Mouse (Mus musculus): ENCODE results near the gene Ccdc36. TPM values are rescaled to one million over a fixed set of nuclear protein-coding genes. Genes with fewer than 3 reads are reported as not detected.

Ccdc36 gene
- total and polyA plus RNA-seq, 2 experiments from 2014 or later = 1.2 to 1.7 TPM

DNA sequence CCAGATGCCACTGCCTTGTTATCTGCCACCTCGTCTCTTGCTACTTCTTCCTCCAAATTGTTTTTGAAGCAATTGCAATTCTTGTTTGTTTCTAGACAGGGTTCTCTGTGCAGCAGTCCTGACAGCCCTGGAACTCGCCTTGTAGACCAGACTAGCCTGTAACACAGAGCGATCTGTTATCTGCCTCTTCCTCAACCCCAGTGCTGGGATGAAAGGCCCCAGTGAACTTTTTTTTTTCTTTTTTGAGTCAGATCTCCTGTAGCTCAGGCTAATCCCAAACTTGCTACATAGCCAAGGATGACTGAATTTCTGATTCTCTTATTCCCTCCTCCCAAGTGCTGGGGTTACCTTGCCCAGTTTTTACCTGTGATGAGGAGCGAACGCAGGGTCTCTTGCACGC, 26.1 kb upstream of the Ccdc36 start:
- Histone ChIP-seq H3K4me2 (ENCODE audit: low read depth, low read length) (no peak overlapping the region), H3K4me1 (ENCODE audit: insufficient read depth, low read length) (peaks cover 26% of the 10 kb centered on the region), H3K27ac (no peak overlapping the region), H3K27me3 (ENCODE audit: insufficient read depth, low read length) (no peaks in the 10 kb centered on the region), H3K4me3 (ENCODE audit: low read length) (no peak overlapping the region), H3K9ac (replicated peaks; ENCODE audit: low read length) (no peak overlapping the region), H3K9me3 (ENCODE audit: low read length) (no peaks in the 10 kb centered on the region), H3K36me3 (ENCODE audit: insufficient read depth, low read length) (no peaks in the 10 kb centered on the region)
- no peak for TF ChIP-seq CTCF (IDR thresholded peaks at IDR 0.05; ENCODE audit: low read depth)
- DNase-seq (ENCODE audit: low spot score) (no peak), ATAC-seq (no peak)
- 86% methylated on average over 6 of the region's 6 CpGs for WGBS

DNA sequence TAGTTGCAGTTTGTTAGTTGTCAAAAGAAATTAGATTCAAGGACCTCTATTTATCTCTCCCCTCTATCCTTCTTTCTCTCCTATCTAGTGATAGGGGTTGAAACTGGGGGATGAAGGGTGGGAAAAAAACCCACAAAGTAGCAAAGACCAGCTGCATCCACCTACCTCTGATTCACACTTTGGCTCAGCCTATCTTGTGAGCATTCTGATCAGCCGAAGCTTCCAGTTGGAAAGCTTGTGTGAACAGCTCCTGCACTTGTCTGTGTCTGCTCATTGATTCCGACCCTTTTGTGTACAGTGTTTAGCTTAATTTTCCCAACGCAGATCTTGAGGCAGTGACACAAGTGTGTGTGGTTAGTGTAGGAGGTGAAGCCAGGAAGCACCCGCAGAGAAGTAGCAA, 25.2 kb upstream of the Ccdc36 start:
- no peak for TF ChIP-seq CTCF (IDR thresholded peaks at IDR 0.05; ENCODE audit: low read depth)
- H3K4me1 ChIP-seq (ENCODE audit: insufficient read depth, low read length) = peaks cover 27% of the 10 kb centered on the region
- H3K36me3 ChIP-seq (ENCODE audit: insufficient read depth, low read length) = peaks cover 3% of the 10 kb centered on the region; the same call in 1 of the 2 replicates
- 59% methylated on average over 4 of the region's 4 CpGs for WGBS
- no peaks in the 10 kb centered on the region for H3K9me3 ChIP-seq (ENCODE audit: low read length)
- no peaks in the 10 kb centered on the region for H3K27me3 ChIP-seq (ENCODE audit: insufficient read depth, low read length)
- H3K9ac ChIP-seq (replicated peaks; ENCODE audit: low read length) = peak overlapping the region; percentile 66; the same call in 1 of the 2 replicates
- no peak for DNase-seq (ENCODE audit: low spot score)
- H3K4me2 ChIP-seq (ENCODE audit: low read depth, low read length) = peak overlapping the region; percentile 79
- no peak overlapping the region; the same call in 1 of the 2 replicates for H3K4me3 ChIP-seq (ENCODE audit: low read length)
- no peak for ATAC-seq
- peak overlapping the region; percentile 74; the same call in 1 of the 2 replicates for H3K27ac ChIP-seq

DNA sequence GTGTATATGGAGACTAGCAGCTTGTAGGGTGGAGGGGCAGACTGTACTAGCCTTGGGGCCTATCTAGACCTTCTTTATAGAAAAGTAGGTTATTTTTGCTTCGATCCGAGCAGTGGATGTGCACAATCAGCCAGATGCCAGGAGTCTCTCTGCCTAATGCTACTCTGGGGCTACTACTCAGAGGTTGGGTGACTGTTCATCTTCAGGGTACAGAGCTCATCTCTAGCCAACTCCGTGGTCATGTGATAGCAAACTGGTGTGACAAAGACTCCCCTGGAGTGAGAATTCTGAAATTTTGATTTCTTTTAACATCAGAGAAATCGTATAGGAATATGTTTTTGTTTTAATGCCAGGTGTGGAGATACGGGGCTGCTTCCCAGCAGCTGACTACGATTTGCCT, 24.6 kb upstream of the Ccdc36 start:
- Histone ChIP-seq H3K4me1 (ENCODE audit: insufficient read depth, low read length) (peaks cover 27% of the 10 kb centered on the region), H3K4me2 (ENCODE audit: low read depth, low read length) (peak overlapping the region; percentile 79), H3K9ac (replicated peaks; ENCODE audit: low read length) (peak overlapping the region; percentile 66), H3K27ac (peak overlapping the region; percentile 74), H3K27me3 (ENCODE audit: insufficient read depth, low read length) (no peaks in the 10 kb centered on the region), H3K9me3 (ENCODE audit: low read length) (no peaks in the 10 kb centered on the region), H3K4me3 (ENCODE audit: low read length) (peak overlapping the region; percentile 56), H3K36me3 (ENCODE audit: insufficient read depth, low read length) (peaks cover 5% of the 10 kb centered on the region; the same call in 1 of the 2 replicates)
- no peak for TF ChIP-seq CTCF (IDR thresholded peaks at IDR 0.05; ENCODE audit: low read depth)
- ATAC-seq (peak; percentile 55), DNase-seq (ENCODE audit: low spot score) (no peak)
- 32% methylated on average over 6 of the region's 6 CpGs for WGBS

DNA sequence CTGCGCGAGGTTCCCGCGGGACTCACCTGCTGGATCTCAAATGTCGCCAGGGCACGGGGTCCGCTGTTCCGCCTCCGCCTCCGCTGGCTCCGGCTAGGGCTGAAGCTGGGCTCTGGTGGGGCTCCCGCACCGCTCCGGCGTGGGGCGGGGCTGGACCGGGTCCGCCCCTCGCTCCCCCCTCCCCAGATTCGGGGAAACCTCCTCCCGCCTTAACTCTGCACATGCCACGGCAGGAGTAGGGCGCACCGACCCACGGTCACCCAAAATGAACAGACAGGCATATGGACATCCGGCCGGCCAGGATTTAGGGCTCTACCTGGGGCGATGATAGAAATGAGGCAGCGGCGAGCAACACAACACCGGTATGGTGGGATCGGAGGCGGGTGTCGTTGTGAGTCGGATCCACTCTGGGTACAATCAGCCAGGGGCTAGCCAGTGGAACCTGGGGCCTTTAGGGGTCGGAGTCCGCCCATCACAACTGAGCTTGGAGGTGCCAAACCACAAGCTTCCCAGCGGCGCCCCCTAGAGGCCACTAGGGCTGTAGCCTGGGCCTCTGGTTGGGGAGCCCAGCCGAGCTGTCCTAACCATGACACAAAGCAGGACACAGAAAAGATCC, 24.1 kb upstream of the Ccdc36 start:
- peak overlapping the region; percentile 74 for H3K27ac ChIP-seq
- ATAC-seq (peak; percentile 92), DNase-seq (ENCODE audit: low spot score) (peak; percentile 95)
- H3K4me2 ChIP-seq (ENCODE audit: low read depth, low read length) = peak overlapping the region; percentile 79
- peak; percentile 93 for TF ChIP-seq CTCF (IDR thresholded peaks at IDR 0.05; ENCODE audit: low read depth)
- H3K4me3 ChIP-seq (ENCODE audit: low read length) = peak overlapping the region; percentile 56
- H3K9ac ChIP-seq (replicated peaks; ENCODE audit: low read length) = peak overlapping the region; percentile 66
- H3K27me3 ChIP-seq (ENCODE audit: insufficient read depth, low read length) = no peaks in the 10 kb centered on the region
- peaks cover 27% of the 10 kb centered on the region for H3K4me1 ChIP-seq (ENCODE audit: insufficient read depth, low read length)
- WGBS = under 1% methylated on average over 40 of the region's 40 CpGs
- no peaks in the 10 kb centered on the region for H3K9me3 ChIP-seq (ENCODE audit: low read length)
- H3K36me3 ChIP-seq (ENCODE audit: insufficient read depth, low read length) = peaks cover 5% of the 10 kb centered on the region; the same call in 1 of the 2 replicates

DNA sequence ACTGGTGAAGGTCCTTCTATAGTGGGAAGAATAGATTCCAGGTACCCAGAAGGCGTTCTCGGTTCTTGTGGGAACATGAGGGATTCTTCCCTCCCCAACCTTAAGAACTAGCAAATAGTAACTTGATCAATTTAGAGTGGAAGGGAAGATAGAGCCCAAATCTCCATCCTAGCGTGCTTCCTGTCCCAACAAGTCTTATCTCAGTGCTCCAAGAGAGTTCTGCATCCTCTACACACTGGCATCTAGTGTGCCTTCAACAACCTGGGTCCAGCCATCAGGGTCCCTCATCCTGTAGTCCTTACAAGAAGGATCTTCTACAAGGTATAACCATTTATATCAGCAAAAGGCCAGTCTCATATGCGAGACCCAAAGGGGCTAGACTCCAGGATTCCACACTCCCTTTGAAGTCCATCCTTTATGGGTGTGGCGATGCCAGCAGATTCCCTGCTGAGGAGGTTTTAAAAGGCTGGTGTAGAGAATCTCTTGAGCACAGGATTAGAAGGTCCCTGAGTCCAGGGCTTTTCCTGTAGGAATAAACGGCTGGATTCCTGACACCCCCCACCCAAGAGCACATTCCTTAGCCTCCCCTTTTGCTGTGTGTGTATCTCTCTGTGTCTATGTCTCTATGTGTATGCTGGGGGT, 23.4 kb upstream of the Ccdc36 start:
- peak overlapping the region; percentile 74 for H3K27ac ChIP-seq
- 47% methylated on average over 6 of the region's 6 CpGs for WGBS
- TF ChIP-seq CTCF (IDR thresholded peaks at IDR 0.05; ENCODE audit: low read depth) = no peak
- peaks cover 27% of the 10 kb centered on the region for H3K4me1 ChIP-seq (ENCODE audit: insufficient read depth, low read length)
- H3K9me3 ChIP-seq (ENCODE audit: low read length) = no peaks in the 10 kb centered on the region
- ATAC-seq = no peak
- H3K4me2 ChIP-seq (ENCODE audit: low read depth, low read length) = peak overlapping the region; percentile 79
- H3K36me3 ChIP-seq (ENCODE audit: insufficient read depth, low read length) = peaks cover 5% of the 10 kb centered on the region; the same call in 1 of the 2 replicates
- H3K9ac ChIP-seq (replicated peaks; ENCODE audit: low read length) = peak overlapping the region; percentile 66
- peak; percentile 7 for DNase-seq (ENCODE audit: low spot score)
- H3K27me3 ChIP-seq (ENCODE audit: insufficient read depth, low read length) = no peaks in the 10 kb centered on the region
- peak overlapping the region; percentile 56 for H3K4me3 ChIP-seq (ENCODE audit: low read length)

DNA sequence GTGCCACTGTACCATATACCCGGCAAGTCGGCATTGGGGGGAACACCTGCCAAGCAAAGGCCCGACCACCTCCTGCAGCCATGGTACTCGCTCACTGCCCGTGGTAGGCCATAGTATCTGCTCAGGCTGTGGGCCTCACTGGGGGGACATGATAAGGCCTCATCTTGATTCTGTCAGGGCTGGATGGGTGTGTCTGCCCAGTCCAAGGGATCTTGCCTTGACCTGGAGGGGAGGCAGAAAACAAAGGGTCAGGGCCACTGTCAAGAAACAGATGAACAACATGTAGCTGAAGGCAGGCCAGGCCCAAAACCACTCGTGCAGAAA, 22.8 kb upstream of the Ccdc36 start:
- 73% methylated on average over 6 of the region's 6 CpGs for WGBS
- no peak for TF ChIP-seq CTCF (IDR thresholded peaks at IDR 0.05; ENCODE audit: low read depth)
- ATAC-seq (no peak), DNase-seq (ENCODE audit: low spot score) (no peak)
- peaks cover 5% of the 10 kb centered on the region; the same call in 1 of the 2 replicates for H3K36me3 ChIP-seq (ENCODE audit: insufficient read depth, low read length)
- H3K27ac ChIP-seq = peak overlapping the region; percentile 74
- 0 out of 2 replicates have a peak overlapping the region, but pooled peaks have one; percentile 56 for H3K4me3 ChIP-seq (ENCODE audit: low read length)
- peak overlapping the region; percentile 79 for H3K4me2 ChIP-seq (ENCODE audit: low read depth, low read length)
- H3K9ac ChIP-seq (replicated peaks; ENCODE audit: low read length) = peak overlapping the region; percentile 4; the same call in 1 of the 2 replicates
- no peaks in the 10 kb centered on the region for H3K27me3 ChIP-seq (ENCODE audit: insufficient read depth, low read length)
- no peaks in the 10 kb centered on the region for H3K9me3 ChIP-seq (ENCODE audit: low read length)
- peaks cover 27% of the 10 kb centered on the region for H3K4me1 ChIP-seq (ENCODE audit: insufficient read depth, low read length)
